Mouse (Mus musculus): ENCODE data around the gene Cfap65.

Cfap65 gene

GRCm38 (mm10) chr1:74880785-74881360, 54.5 kb downstream of the Cfap65 start:
- DNase-seq = peak; percentile 68 to 69

GRCm38 (mm10) chr1:74877199-74877598, 58.2 kb downstream of the Cfap65 start:
- DNase-seq = no peak

- DNase-seq = no peak
These were observed 63.2 kb downstream of the Cfap65 start for GRCm38 (mm10) chr1:74872218-74872617.

GRCm38 (mm10) chr1:74861783-74862182, 73.6 kb downstream of the Cfap65 start:
- no peak for DNase-seq

- no peak for DNase-seq
These were observed 76.0 kb downstream of the Cfap65 start for GRCm38 (mm10) chr1:74859223-74859984.

- no peak for DNase-seq
These were observed 76.6 kb downstream of the Cfap65 start for GRCm38 (mm10) chr1:74858805-74859204.

- peak; percentile 46 to 51 for DNase-seq
These were observed 77.2 kb downstream of the Cfap65 start for GRCm38 (mm10) chr1:74858171-74858719.

GRCm38 (mm10) chr1:74857677-74858076, 77.7 kb downstream of the Cfap65 start:
- no peak for DNase-seq

GRCm38 (mm10) chr1:74857201-74857600, 78.2 kb downstream of the Cfap65 start:
- no peak for DNase-seq

- no peak for DNase-seq
These were observed 78.6 kb downstream of the Cfap65 start for GRCm38 (mm10) chr1:74856791-74857190.

GRCm38 (mm10) chr1:74856439-74856720, 79.0 kb downstream of the Cfap65 start:
- DNase-seq = no peak

GRCm38 (mm10) chr1:74855651-74856438, 79.6 kb downstream of the Cfap65 start:
- DNase-seq = peak; percentile 20 to 34

- no peak for DNase-seq
These were observed 80.2 kb downstream of the Cfap65 start for GRCm38 (mm10) chr1:74855156-74855555.

GRCm38 (mm10) chr1:74854306-74855056, 80.9 kb downstream of the Cfap65 start, which contains the start of gene Cdk5r2:
Gene Cdk5r2, plus strand, starts transcription at chr1:74854934.
- DNase-seq = peak; percentile 72 to 76
